Mouse (Mus musculus): ENCODE data around the gene Pigk. TPM values are rescaled to one million over a fixed set of nuclear protein-coding genes. Genes with fewer than 3 reads are reported as not detected.

Pigk gene
- polyA plus RNA-seq, 1 experiment from 2014 or later = 40.9 TPM

DNA sequence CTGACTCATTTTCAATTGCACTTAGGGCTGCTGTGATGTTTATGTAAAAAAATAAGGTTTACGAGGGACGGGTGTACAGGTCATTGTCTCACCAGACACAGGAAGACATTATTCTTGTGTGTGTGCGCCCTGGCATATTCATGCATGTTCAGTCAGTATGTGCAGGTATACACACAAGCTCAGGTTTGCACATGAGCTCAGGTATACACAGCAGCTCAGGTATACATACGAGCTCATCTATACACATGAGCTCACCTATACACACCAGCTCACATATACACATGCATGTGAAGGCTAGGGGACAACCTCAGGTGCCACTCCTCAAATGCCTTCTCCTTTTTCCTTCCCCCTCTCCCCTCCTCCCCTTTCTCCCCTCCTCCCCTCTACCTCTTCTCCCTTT, 147.6 kb downstream of the Pigk start:
- TF ChIP-seq CTCF (IDR thresholded peaks at IDR 0.05; ENCODE audit: low read depth) = no peak
- TF ChIP-seq EP300 (optimal IDR thresholded peaks at IDR 0.05) = no peak
- Histone ChIP-seq H3K4me3 (ENCODE audit: low read depth, low read length) (no peak overlapping the region), H3K4me2 (replicated peaks; ENCODE audit: low read depth) (no peak overlapping the region), H3K4me1 (replicated peaks; ENCODE audit: control insufficient read depth, insufficient read depth) (no peaks in the 10 kb centered on the region), H3K27ac (replicated peaks) (no peak overlapping the region), H3K36me3 (ENCODE audit: control insufficient read depth, insufficient read depth, low read length) (no peaks in the 10 kb centered on the region), H3K9me3 (ENCODE audit: control insufficient read depth, low read length) (no peaks in the 10 kb centered on the region), H3K9ac (ENCODE audit: low read length) (no peak overlapping the region), H3K27me3 (ENCODE audit: control insufficient read depth, insufficient read depth, low read length) (no peaks in the 10 kb centered on the region)
- WGBS = 54% methylated on average over 4 of the region's 4 CpGs
- ATAC-seq (ENCODE audit: low FRiP score, low TSS enrichment) = no peak
- no peak for DNase-seq (ENCODE audit: low spot score)

DNA sequence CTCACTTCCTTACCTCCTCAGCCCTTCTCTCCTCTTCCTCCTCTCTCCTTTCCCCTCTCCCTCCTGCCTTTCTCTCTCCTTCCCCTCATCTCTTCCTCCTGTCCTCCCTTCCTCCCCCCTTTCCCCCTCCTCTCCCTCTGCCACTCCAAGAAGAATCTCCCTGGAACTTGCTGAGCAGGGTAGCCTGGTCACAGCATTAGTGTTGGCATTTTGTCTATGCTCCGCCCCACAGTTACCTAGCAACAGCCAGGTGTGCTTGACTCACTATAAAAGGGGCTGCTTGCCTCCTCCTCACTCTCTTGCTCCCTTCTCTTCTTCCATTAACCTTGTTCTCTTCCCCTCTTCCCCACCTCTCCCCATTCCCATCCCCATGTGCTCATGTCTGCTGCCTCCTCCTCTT, 148.1 kb downstream of the Pigk start:
- Histone ChIP-seq H3K4me3 (ENCODE audit: low read depth, low read length) (no peak overlapping the region), H3K36me3 (ENCODE audit: control insufficient read depth, insufficient read depth, low read length) (no peaks in the 10 kb centered on the region), H3K4me2 (replicated peaks; ENCODE audit: low read depth) (no peak overlapping the region), H3K9ac (ENCODE audit: low read length) (no peak overlapping the region), H3K4me1 (replicated peaks; ENCODE audit: control insufficient read depth, insufficient read depth) (no peaks in the 10 kb centered on the region), H3K27me3 (ENCODE audit: control insufficient read depth, insufficient read depth, low read length) (no peaks in the 10 kb centered on the region), H3K9me3 (ENCODE audit: control insufficient read depth, low read length) (no peaks in the 10 kb centered on the region), H3K27ac (replicated peaks) (no peak overlapping the region)
- 47% methylated on average over 1 of the region's 1 CpGs for whole genome bisulfite sequencing
- TF ChIP-seq EP300 (optimal IDR thresholded peaks at IDR 0.05) (no peak), CTCF (IDR thresholded peaks at IDR 0.05; ENCODE audit: low read depth) (no peak)
- 0 out of 2 replicates have a peak, but pooled peaks have one; percentile 18 for ATAC-seq (ENCODE audit: low FRiP score, low TSS enrichment)
- no peak for DNase-seq (ENCODE audit: low spot score)

DNA sequence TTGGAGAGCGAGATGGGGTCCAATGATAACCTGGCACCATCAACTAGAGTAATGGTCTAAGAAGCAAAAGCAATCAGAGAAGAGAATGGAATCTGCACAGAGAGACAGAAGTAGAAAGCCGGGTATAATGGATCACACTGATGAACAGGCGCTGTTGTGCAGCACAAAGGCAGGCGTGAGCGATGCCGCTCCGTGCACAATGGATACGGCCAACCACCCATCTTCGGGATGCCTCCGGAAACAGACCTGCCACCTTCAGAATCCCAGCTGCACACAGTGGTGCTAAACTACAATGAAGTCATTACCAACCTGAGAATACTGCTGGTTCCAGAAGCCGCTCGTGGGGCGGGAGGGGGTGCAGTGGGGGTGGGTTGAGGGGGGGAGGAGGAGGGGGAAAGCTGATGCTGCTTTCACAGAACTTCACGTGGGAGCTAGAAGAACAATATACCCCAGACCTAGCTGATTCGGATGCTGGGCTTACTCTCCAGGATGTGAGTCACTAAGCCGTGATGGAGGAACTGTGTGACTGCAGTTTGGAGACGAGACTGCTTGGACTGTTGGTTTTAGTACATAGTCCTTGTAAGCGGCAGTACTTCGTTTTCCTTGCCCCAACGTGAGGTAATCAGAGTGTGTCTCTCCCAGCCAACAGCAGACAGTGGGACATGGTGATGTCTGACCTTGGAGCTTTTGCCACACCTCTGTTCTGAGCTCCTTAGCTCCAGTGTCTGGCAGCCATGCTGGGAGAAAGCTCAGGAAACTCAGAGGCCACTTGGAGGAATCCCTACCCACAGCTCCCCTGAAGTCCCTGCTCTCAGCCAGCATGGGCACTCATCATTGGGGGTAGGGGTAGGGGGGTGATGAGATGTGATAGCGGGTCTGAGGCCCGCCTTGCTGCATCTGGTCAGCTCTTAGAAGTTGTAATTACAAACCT, 152.4 kb downstream of the Pigk start:
- 85% methylated on average over 22 of the region's 22 CpGs for WGBS
- no peak overlapping the region for H3K4me2 ChIP-seq (replicated peaks; ENCODE audit: low read depth)
- H3K9ac ChIP-seq (ENCODE audit: low read length) = no peak overlapping the region
- no peak overlapping the region for H3K4me3 ChIP-seq (ENCODE audit: low read depth, low read length)
- no peak for ATAC-seq (ENCODE audit: low FRiP score, low TSS enrichment)
- no peaks in the 10 kb centered on the region for H3K9me3 ChIP-seq (ENCODE audit: control insufficient read depth, low read length)
- H3K4me1 ChIP-seq (replicated peaks; ENCODE audit: control insufficient read depth, insufficient read depth) = no peaks in the 10 kb centered on the region
- no peak overlapping the region for H3K27ac ChIP-seq (replicated peaks)
- H3K36me3 ChIP-seq (ENCODE audit: control insufficient read depth, insufficient read depth, low read length) = no peaks in the 10 kb centered on the region
- TF ChIP-seq EP300 (optimal IDR thresholded peaks at IDR 0.05) = no peak
- TF ChIP-seq CTCF (IDR thresholded peaks at IDR 0.05; ENCODE audit: low read depth) = no peak
- no peak for DNase-seq (ENCODE audit: low spot score)
- H3K27me3 ChIP-seq (ENCODE audit: control insufficient read depth, insufficient read depth, low read length) = no peaks in the 10 kb centered on the region

DNA sequence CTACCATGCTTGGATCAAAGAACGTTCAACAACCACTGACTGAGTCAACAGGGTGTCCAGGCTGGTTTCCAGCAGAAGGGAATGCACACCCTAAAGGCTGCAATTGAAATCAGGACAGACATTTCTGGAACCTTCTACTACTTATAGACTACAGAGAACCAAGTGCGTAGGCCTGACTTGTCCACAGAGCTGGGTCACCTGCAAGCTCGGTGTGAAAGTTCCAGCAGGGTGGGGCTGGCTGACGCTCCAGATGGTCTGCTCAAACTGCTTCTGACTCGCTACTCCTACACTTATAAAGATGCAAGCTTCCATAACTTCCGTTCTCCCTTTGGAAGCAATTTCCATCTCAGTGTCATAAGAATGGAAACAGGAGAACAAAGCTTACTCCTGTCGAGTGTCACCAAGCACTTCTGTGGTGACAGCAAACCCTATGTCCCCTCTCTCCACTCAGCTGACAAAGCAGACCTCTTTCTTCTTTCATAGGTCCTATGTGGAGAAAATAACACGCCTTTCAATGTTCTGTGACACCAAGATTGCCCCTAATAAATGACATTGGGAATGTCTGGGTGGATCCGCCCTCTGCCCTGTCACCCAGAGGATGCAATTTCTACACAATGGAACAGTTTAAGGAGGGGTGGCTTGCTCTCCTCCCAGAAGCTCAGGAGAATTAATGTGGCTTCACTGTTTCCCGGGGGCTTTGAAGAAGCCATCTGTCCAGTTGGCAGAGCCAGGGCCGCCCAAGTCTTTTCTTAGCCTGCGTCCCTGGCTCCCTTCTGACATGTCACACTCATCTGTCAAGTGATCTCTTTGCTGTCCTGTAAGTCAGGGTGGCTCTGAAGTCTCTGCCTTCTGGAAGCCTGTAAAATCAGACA, 154.0 kb downstream of the Pigk start:
- Histone ChIP-seq H3K4me1 (replicated peaks; ENCODE audit: control insufficient read depth, insufficient read depth) (no peaks in the 10 kb centered on the region), H3K36me3 (ENCODE audit: control insufficient read depth, insufficient read depth, low read length) (no peaks in the 10 kb centered on the region), H3K9me3 (ENCODE audit: control insufficient read depth, low read length) (no peaks in the 10 kb centered on the region), H3K27me3 (ENCODE audit: control insufficient read depth, insufficient read depth, low read length) (no peaks in the 10 kb centered on the region), H3K4me2 (replicated peaks; ENCODE audit: low read depth) (no peak overlapping the region), H3K4me3 (ENCODE audit: low read depth, low read length) (no peak overlapping the region), H3K27ac (replicated peaks) (no peak overlapping the region), H3K9ac (ENCODE audit: low read length) (no peak overlapping the region)
- no peak for DNase-seq (ENCODE audit: low spot score)
- 73% methylated on average over 12 of the region's 12 CpGs for WGBS
- no peak for TF ChIP-seq CTCF (IDR thresholded peaks at IDR 0.05; ENCODE audit: low read depth)
- TF ChIP-seq EP300 (optimal IDR thresholded peaks at IDR 0.05) = no peak
- no peak for ATAC-seq (ENCODE audit: low FRiP score, low TSS enrichment)

DNA sequence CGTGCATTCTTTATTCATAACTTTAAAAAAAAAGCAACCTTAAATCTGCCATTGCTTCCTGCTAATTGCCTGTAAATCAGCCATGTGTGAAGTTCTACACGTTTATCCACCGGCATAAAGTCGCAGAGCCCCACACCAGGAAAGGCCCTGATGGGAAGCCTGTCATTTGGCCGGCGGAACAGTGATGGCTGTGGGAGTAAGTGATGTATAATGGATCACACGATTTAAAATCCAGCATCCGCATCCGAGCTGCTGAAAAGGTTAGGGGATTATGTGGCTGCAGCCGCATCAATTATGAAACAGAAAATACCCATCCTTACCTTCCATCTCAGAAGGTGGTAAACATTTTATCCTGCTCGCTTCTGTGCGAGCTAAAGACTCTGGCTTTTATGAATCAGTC, 158.2 kb downstream of the Pigk start:
- ATAC-seq (ENCODE audit: low FRiP score, low TSS enrichment) (no peak), DNase-seq (ENCODE audit: low spot score) (no peak)
- Histone ChIP-seq H3K36me3 (ENCODE audit: control insufficient read depth, insufficient read depth, low read length) (no peaks in the 10 kb centered on the region), H3K9me3 (ENCODE audit: control insufficient read depth, low read length) (no peaks in the 10 kb centered on the region), H3K4me3 (ENCODE audit: low read depth, low read length) (no peak overlapping the region), H3K4me1 (replicated peaks; ENCODE audit: control insufficient read depth, insufficient read depth) (no peaks in the 10 kb centered on the region), H3K9ac (ENCODE audit: low read length) (no peak overlapping the region), H3K27me3 (ENCODE audit: control insufficient read depth, insufficient read depth, low read length) (no peaks in the 10 kb centered on the region), H3K27ac (replicated peaks) (no peak overlapping the region), H3K4me2 (replicated peaks; ENCODE audit: low read depth) (no peak overlapping the region)
- WGBS = 84% methylated on average over 12 of the region's 12 CpGs
- no peak for TF ChIP-seq EP300 (optimal IDR thresholded peaks at IDR 0.05)
- no peak for TF ChIP-seq CTCF (IDR thresholded peaks at IDR 0.05; ENCODE audit: low read depth)

Data from stomach, postnatal 0 days (tissue).